Mouse (Mus musculus): ENCODE measurements around the gene Aida.

DNA sequence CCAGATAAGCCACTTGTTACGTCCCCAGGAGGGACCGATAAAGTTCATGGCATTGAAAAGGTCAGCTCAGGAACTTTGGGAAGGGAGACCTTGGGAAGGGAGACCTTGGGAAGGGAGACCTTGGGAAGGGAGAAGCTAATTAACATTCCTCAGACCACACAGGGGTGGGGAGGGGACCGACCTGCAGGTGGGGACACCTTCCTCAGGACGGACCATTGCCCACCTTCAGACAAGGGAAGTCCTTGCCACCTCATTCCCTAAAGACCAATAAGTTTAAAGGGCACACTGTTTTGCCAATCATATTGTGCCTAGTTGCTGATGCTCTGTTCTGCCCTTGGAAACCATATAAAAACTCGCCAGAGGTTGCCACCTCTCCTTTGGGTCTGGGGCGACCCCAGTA is 28.7 kb upstream of the Aida start:
- TF ChIP-seq POLR2A (IDR thresholded peaks at IDR 0.05; ENCODE audit: borderline replicate concordance, low read depth, low read length) (no peak), CTCF (IDR thresholded peaks at IDR 0.05; ENCODE audit: low read depth, low read length) (no peak)
